Mouse (Mus musculus): ENCODE results near the gene Has3. TPM values are rescaled to one million over a fixed set of nuclear protein-coding genes. Genes with fewer than 3 reads are reported as not detected.
"Not testable (repeated sequence)": the region's sequence is repeated elsewhere in the genome, so short reads cannot be mapped to it uniquely, and the experiment has no call there.

The Has3 gene
- under 1 TPM; 0.42 to 0.51 TPM for total RNA-seq (2021)
- long read RNA-seq, experiment 1, full-length matches to known transcripts = 1 of 1 reads
- long read RNA-seq, experiment 1, partial matches to known transcripts = 0 of 1 reads
- long read RNA-seq, experiment 1, other reads (novel, unspliced or antisense) = 0 of 1 reads
- long read RNA-seq, experiment 2 = 0 reads

- peak; percentile 23 to 38 for DNase-seq
Measured at GRCm38 (mm10) chr8:106870051-106870450, at the start of gene Has3. Gene Has3, plus strand, starts transcription at chr8:106870242.

- no peak for DNase-seq
Measured at GRCm38 (mm10) chr8:106820553-106821515, 49.2 kb upstream of the Has3 start.

GRCm38 (mm10) chr8:106828921-106829320 is 41.1 kb upstream of the Has3 start:
- no peak for DNase-seq

- DNase-seq = peak; percentile 77 to 80
Measured at GRCm38 (mm10) chr8:106829526-106830045, 40.5 kb upstream of the Has3 start.

GRCm38 (mm10) chr8:106834899-106835298 is 35.1 kb upstream of the Has3 start:
- DNase-seq = peak; percentile 78 to 89

- no peak for DNase-seq
Measured at GRCm38 (mm10) chr8:106836525-106836924, 33.5 kb upstream of the Has3 start.

- no peak for DNase-seq
Measured at GRCm38 (mm10) chr8:106838803-106839202, 31.2 kb upstream of the Has3 start.

- DNase-seq = peak; percentile 61 to 74
Measured at GRCm38 (mm10) chr8:106839209-106840001, 30.6 kb upstream of the Has3 start.

- DNase-seq = no peak
Measured at GRCm38 (mm10) chr8:106850034-106850433, 20.0 kb upstream of the Has3 start.

GRCm38 (mm10) chr8:106854534-106855241 is 15.4 kb upstream of the Has3 start:
- DNase-seq = peak in 1 of 2 experiments; percentile 22

GRCm38 (mm10) chr8:106855242-106855562 is 14.8 kb upstream of the Has3 start:
- peak in 1 of 2 experiments; percentile 6 for DNase-seq

- DNase-seq = no peak
Measured at GRCm38 (mm10) chr8:106862845-106863244, 7.2 kb upstream of the Has3 start.

- no peak for DNase-seq
Measured at GRCm38 (mm10) chr8:106865354-106865753, 4.7 kb upstream of the Has3 start.

- DNase-seq = peak; percentile 65 to 72
Measured at GRCm38 (mm10) chr8:106870537-106871327, 690 bp downstream of the Has3 start.

- peak in 1 of 2 experiments; percentile 41 for DNase-seq
Measured at GRCm38 (mm10) chr8:106871328-106871926, 1.4 kb downstream of the Has3 start.

GRCm38 (mm10) chr8:106871931-106872371 is 1.9 kb downstream of the Has3 start:
- peak; percentile 77 to 80 for DNase-seq

- no peak for DNase-seq
Measured at GRCm38 (mm10) chr8:106872454-106873034, 2.5 kb downstream of the Has3 start.

GRCm38 (mm10) chr8:106880121-106880707 is 10.2 kb downstream of the Has3 start:
- DNase-seq = no peak

GRCm38 (mm10) chr8:106884094-106884493 is 14.1 kb downstream of the Has3 start:
- DNase-seq = not testable (repeated sequence)

Measured in heart, adult 18-20 months (tissue).